Mouse (Mus musculus) midbrain, postnatal 0 days (tissue): ENCODE measurements around the gene Sptb. TPM values are rescaled to one million over a fixed set of nuclear protein-coding genes. Genes with fewer than 3 reads are reported as not detected.
A peak's percentile ranks its signal among the peaks of the same experiment; 100 is the strongest.

Experiments
- ATAC-seq: fragments of 200-750 bp; cut with Nextera tagmentation; 2 replicates; pipeline ENCODE4 v1.8.0; 2017; ENCODE audit warnings: moderate number of reproducible peaks, mild to moderate bottlenecking, moderate TSS enrichment, moderate library complexity; ENCODE audit not compliant: low FRiP score
- DNase-seq: peaks from one replicate; pipeline ENCODE4 v3.0.0-alpha.2; 2015; ENCODE audit warnings: low spot score
- H3K27ac ChIP-seq: fragments of 300-500 bp; sonication (generic); 2 replicates; pipeline ENCODE4 v1.5.1; 2014; ENCODE audit warnings: low read depth, mild to moderate bottlenecking, low read length, mixed read lengths
- H3K27me3 ChIP-seq: fragments of 300-500 bp; sonication (generic); 2 replicates; pipeline ENCODE4 v1.6.1; 2014; ENCODE audit warnings: low read length, control low read depth, mixed read lengths; ENCODE audit not compliant: insufficient read depth
- H3K36me3 ChIP-seq: fragments of 300-500 bp; sonication (generic); 2 replicates; pipeline ENCODE4 v1.6.1; 2014; ENCODE audit warnings: low read length, control low read depth, mixed read lengths; ENCODE audit not compliant: insufficient read depth
- H3K4me1 ChIP-seq: fragments of 300-500 bp; sonication (generic); 2 replicates; pipeline ENCODE4 v1.6.1; 2014; ENCODE audit warnings: mild to moderate bottlenecking, control low read depth, antibody characterized with exemption, low read length, mixed read lengths; ENCODE audit not compliant: insufficient read depth
- H3K4me2 ChIP-seq: fragments of 300-500 bp; sonication (generic); 2 replicates; pipeline ENCODE4 v1.6.1; 2014; ENCODE audit warnings: low read depth, mild to moderate bottlenecking, low read length, mixed read lengths; ENCODE audit not compliant: poor library complexity, severe bottlenecking
- H3K4me3 ChIP-seq: fragments of 300-500 bp; sonication (generic); 2 replicates; pipeline ENCODE4 v1.5.1; 2014; ENCODE audit warnings: low read depth, mild to moderate bottlenecking, low read length, moderate library complexity
- H3K9ac ChIP-seq: fragments of 300-500 bp; sonication (generic); replicated peaks from 2 replicates; pipeline ENCODE4 v1.6.1; 2014; ENCODE audit warnings: mild to moderate bottlenecking, low read length, moderate library complexity, mixed read lengths; ENCODE audit not compliant: poor library complexity, severe bottlenecking
- H3K9me3 ChIP-seq: fragments of 300-500 bp; sonication (generic); 2 replicates; pipeline ENCODE4 v1.6.1; 2016; ENCODE audit warnings: low read length, control low read depth
- CTCF ChIP-seq: IDR thresholded peaks from 2 replicates; pipeline ENCODE4 v1.5.1; 2016; ENCODE audit warnings: antibody characterized with exemption, mild to moderate bottlenecking
- WGBS: fragments of 180-500 bp; shearing (Covaris S2); extraction: QIAGEN DNeasy Blood & Tissue Kit; methylation state at CpG from one replicate; pipeline ENCODE4 v1.1.7; 2014; 5-methylcytosine and 5-hydroxymethylcytosine counted together
- polyA plus RNA-seq: library from polyadenylated mRNA; unstranded; fragments of >200 nt; fragmentation: Nextera tagmentation; extraction: Ambion mirVana; gene quantifications from 2 replicates; pipeline ENCODE4 v1.2.1, GENCODE M21; 2015
- total RNA-seq: library from RNA; depleted of rRNA; stranded (reverse); fragments of >200 nt; gene quantifications from 2 replicates; pipeline ENCODE4 v1.2.3, GENCODE M21; 2014

Sptb gene
- total and polyA plus RNA-seq, 2 experiments from 2014 or later = 4.8 to 32.8 TPM

- 90% methylated on average over 4 of the region's 4 CpGs for WGBS
- Histone ChIP-seq H3K4me2 (no peak overlapping the region), H3K27me3 (peaks cover under 1% of the 10 kb centered on the region; the same call in 1 of the 2 replicates), H3K36me3 (no peaks in the 10 kb centered on the region), H3K27ac (no peak overlapping the region), H3K9me3 (no peaks in the 10 kb centered on the region), H3K4me1 (0 out of 2 replicates have a peak, but pooled peaks cover 4% of the 10 kb centered on the region), H3K4me3 (no peak overlapping the region), H3K9ac (no peak overlapping the region)
- DNase-seq (no peak), ATAC-seq (no peak)
- no peak for TF ChIP-seq CTCF
Measured at GRCm38 (mm10) chr12:76552958-76553357, 157.4 kb downstream of the Sptb start.

- 73% methylated on average over 8 of the region's 8 CpGs for WGBS
- no peak overlapping the region for H3K4me2 ChIP-seq
- no peak for TF ChIP-seq CTCF
- no peaks in the 10 kb centered on the region for H3K36me3 ChIP-seq
- no peak overlapping the region for H3K4me3 ChIP-seq
- DNase-seq (no peak), ATAC-seq (no peak)
- no peaks in the 10 kb centered on the region for H3K9me3 ChIP-seq
- H3K27me3 ChIP-seq = peaks cover 6% of the 10 kb centered on the region; the same call in 1 of the 2 replicates
- H3K27ac ChIP-seq = no peak overlapping the region
- no peak overlapping the region for H3K9ac ChIP-seq
- 0 out of 2 replicates have a peak, but pooled peaks cover 3% of the 10 kb centered on the region for H3K4me1 ChIP-seq
Measured at GRCm38 (mm10) chr12:76552321-76552720, 158.0 kb downstream of the Sptb start.

GRCm38 (mm10) chr12:76549203-76549602, 161.1 kb downstream of the Sptb start:
- no peaks in the 10 kb centered on the region for H3K9me3 ChIP-seq
- H3K4me1 ChIP-seq = no peaks in the 10 kb centered on the region
- WGBS = 74% methylated on average over 3 of the region's 3 CpGs
- H3K27me3 ChIP-seq = peaks cover 12% of the 10 kb centered on the region
- H3K4me3 ChIP-seq = no peak overlapping the region
- H3K36me3 ChIP-seq = no peaks in the 10 kb centered on the region
- H3K9ac ChIP-seq = 0 out of 2 replicates have a peak overlapping the region, but pooled peaks have one; percentile 24
- H3K4me2 ChIP-seq = no peak overlapping the region
- TF ChIP-seq CTCF = no peak
- DNase-seq = no peak
- no peak overlapping the region for H3K27ac ChIP-seq
- ATAC-seq = no peak

GRCm38 (mm10) chr12:76548082-76548423, 162.3 kb downstream of the Sptb start:
- DNase-seq (no peak), ATAC-seq (no peak)
- H3K27ac ChIP-seq = no peak overlapping the region
- H3K27me3 ChIP-seq = peaks cover 12% of the 10 kb centered on the region
- no peak overlapping the region for H3K9ac ChIP-seq
- TF ChIP-seq CTCF = no peak
- H3K4me2 ChIP-seq = no peak overlapping the region
- H3K36me3 ChIP-seq = no peaks in the 10 kb centered on the region
- no peaks in the 10 kb centered on the region for H3K9me3 ChIP-seq
- H3K4me3 ChIP-seq = no peak overlapping the region
- 27% methylated on average over 7 of the region's 7 CpGs for WGBS
- no peaks in the 10 kb centered on the region for H3K4me1 ChIP-seq

GRCm38 (mm10) chr12:76547409-76548081, 162.8 kb downstream of the Sptb start:
- no peaks in the 10 kb centered on the region for H3K9me3 ChIP-seq
- peak overlapping the region; percentile 33; the same call in 1 of the 2 replicates for H3K4me2 ChIP-seq
- H3K27me3 ChIP-seq = peaks cover 12% of the 10 kb centered on the region
- DNase-seq (no peak), ATAC-seq (no peak)
- no peaks in the 10 kb centered on the region for H3K4me1 ChIP-seq
- TF ChIP-seq CTCF = no peak
- 35% methylated on average over 13 of the region's 13 CpGs for WGBS
- no peak overlapping the region for H3K4me3 ChIP-seq
- no peak overlapping the region for H3K9ac ChIP-seq
- no peak overlapping the region for H3K27ac ChIP-seq
- H3K36me3 ChIP-seq = no peaks in the 10 kb centered on the region
